Mouse (Mus musculus) c-Kit-positive CD71-positive TER-119-positive erythroid progenitor cells, embryonic 14.5 days (primary cell): ENCODE measurements around the gene Trpm3.
"Not testable (repeated sequence)": the region's sequence is repeated elsewhere in the genome, so short reads cannot be mapped to it uniquely, and the experiment has no call there.

Source experiments
- DNase-seq: peaks from one replicate; pipeline ENCODE4 v3.0.0-alpha.2; 2013; ENCODE audit warnings: low spot score

The Trpm3 gene

GRCm38 (mm10) chr19:22987914-22988313 lies 849.1 kb downstream of the Trpm3 start:
- DNase-seq: no peak

- DNase-seq: no peak
Observed at GRCm38 (mm10) chr19:22993946-22994345, 855.1 kb downstream of the Trpm3 start.

GRCm38 (mm10) chr19:22994531-22994930 lies 855.7 kb downstream of the Trpm3 start:
- DNase-seq: no peak

DNA sequence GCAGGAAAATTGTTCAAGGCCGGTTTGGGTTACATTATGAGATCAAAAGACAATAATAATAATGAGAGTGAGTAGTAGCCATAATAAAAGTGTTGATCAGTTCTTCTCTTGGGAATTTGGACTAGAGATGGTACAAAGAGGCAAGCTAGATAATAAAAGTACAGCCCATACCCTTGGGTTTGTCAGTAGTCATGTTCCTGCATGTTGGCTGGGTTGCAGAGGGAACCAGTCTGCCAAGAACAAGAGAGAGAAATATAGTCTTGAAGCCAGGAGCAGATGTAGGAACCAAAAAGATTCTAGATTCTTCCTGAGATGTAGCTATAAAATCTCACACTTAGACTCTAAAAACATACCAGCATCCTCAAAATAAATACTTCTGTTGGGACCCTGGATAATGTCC lies 861.4 kb downstream of the Trpm3 start:
- DNase-seq: no peak

GRCm38 (mm10) chr19:23003861-23004260 lies 865.0 kb downstream of the Trpm3 start:
- no peak for DNase-seq

GRCm38 (mm10) chr19:23005851-23006250 lies 867.0 kb downstream of the Trpm3 start:
- DNase-seq: no peak

- DNase-seq: peak; percentile 3
Observed at GRCm38 (mm10) chr19:23006517-23007273, 867.8 kb downstream of the Trpm3 start.

GRCm38 (mm10) chr19:23013695-23014094 lies 874.8 kb downstream of the Trpm3 start:
- no peak for DNase-seq

DNA sequence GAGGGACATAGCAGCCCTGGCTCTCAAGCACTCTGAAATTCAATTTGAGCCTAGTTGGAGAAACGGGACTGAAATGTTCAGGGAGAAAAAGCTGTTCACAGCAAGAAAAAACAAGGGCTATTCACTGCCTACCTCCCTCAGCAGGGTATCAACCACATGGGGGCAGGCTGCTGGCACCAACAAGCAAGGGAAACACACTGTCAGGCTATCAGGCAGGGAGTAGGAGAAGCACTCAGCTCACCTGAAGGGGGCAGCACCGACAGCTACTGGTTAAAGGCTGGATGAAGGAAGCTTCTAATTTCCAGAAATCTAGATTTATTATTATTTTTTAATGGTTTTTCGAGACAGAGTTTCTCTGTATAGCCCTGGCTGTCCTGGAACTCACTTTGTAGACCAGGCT lies 876.7 kb downstream of the Trpm3 start:
- DNase-seq: peak; percentile 11

GRCm38 (mm10) chr19:23018186-23018727 lies 879.4 kb downstream of the Trpm3 start:
- no peak for DNase-seq

GRCm38 (mm10) chr19:23022902-23023301 lies 884.1 kb downstream of the Trpm3 start:
- no peak for DNase-seq

- no peak for DNase-seq
Observed at GRCm38 (mm10) chr19:23023316-23023960, 884.6 kb downstream of the Trpm3 start.

DNA sequence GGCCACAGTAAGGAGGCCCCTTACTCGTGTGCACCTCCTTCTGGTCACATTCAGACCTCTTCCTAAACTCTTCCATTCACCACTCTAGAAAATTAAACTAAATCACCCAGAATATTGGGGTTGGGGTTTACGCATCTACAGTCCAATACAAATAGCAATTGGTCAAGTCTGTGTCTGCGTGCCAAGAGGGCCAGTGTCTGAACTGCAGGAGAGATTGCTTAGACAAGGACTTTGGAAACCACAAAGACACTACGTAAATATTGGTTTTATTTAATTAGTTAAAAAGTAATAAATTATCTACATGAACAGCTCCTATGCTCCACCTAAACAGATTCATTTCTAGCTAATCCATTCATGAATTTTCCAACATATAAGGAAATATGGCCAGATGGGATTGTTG lies 886.0 kb downstream of the Trpm3 start:
- DNase-seq: no peak

DNA sequence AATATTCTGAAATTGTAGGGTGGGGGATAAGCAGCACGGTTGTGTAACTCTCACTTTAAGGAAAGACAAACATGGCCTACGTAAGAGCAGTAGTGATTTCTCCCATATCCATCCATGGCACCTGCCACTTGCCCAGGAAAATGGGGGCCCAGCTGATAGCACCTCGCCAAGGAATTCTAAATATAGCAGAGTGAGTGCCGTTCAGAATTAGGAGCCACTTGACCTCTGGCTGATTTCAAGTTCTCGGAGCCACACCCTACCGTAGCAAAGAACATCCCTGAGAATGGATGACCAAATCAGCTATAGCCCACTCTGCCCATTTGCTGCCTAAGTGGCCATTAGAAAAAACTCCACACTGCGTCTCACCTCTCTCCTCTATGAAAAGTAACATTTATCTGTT lies 887.6 kb downstream of the Trpm3 start:
- DNase-seq: no peak

GRCm38 (mm10) chr19:23028283-23028682 lies 889.4 kb downstream of the Trpm3 start:
- no peak for DNase-seq

DNA sequence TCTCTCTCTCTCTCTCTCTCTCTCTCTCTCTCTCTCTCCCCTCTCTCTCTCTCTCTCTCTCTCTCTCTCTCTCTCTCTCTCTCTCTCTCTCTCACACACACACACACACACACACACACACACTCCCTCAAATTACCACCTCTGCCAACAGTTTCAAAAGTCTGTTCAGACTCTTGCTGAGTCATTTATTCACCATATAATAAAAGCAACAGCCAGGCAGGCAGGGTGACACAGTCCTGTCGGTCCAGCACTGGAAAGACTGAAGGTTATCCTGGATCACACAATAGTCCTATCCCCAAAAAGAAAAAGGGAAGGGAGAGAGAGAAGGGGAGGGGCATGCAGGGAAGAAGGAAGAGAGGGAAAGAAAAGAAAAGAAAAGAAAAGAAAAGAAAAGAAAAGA lies 894.5 kb downstream of the Trpm3 start:
- DNase-seq: not testable (repeated sequence)

DNA sequence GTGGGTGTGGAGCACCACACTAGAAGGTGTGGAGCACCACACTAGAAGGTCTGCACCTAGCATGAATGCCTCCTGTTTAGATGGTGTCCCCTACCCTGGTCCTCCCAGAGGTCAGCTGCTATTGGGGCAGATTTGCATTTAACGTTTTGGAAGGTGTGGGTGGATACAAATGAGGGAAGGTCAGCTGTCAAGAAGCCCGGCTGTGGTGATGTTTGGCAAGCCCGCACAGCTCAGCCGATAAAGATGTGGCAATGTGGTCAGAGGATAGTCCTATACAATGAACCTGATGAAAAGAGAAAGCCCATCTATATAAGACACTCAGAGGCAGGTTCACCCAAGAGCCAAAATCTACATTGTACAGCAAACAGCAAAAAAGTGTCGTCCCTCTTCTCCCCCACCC lies 895.3 kb downstream of the Trpm3 start:
- DNase-seq: no peak

DNA sequence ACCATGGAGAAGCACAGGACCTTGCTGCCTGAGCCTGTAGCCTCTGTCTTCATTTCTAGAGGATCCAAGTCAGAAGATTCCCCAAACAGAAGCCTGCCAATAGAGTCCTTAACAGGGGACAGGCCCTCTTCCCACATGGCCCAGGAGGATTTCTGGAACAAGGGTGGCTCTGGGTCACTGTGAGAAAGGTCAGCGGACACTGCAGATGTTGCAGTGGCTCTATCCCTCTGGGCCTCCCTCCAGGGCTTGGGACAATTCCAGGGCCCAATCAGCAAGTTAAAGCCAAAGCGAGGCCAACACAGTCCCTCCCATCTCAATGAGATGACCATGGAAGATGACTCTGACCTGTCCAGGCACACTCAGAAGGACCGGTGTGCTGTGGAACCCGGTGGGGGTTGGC lies 896.1 kb downstream of the Trpm3 start:
- DNase-seq: no peak

GRCm38 (mm10) chr19:23035786-23036185 lies 896.9 kb downstream of the Trpm3 start:
- no peak for DNase-seq

DNA sequence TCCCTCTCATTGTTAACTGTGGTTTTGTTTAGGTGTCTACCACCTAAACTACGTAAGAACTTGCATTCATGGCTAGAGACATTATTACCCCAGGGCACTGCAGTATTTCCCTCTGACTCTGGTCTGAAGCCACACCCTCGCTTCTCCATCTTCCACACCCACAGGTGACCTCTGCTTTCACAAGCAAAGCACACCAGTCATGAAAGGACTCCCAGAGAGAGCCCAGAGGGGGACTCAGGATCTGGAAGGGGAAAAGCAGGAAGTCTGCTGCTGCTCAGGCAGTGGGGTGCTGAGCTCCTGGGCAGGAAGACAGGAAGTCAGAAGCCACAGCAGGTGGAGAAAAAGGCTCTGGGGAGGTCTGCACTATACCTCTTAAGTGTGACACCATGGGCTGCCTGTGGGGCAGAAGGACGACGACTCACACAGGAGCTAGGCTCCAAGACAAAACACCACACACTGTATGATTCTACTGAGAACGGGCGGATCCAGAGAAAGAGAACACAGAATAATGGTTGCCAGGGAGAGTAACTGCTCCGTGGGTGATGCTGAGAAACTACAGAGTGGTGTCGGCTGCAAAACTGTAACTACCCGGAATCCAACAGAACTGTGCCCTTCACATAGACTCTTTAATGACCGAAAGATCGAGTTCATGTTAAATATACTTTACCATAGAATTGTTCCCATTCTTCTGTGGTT lies 898.1 kb downstream of the Trpm3 start:
- DNase-seq: no peak

DNA sequence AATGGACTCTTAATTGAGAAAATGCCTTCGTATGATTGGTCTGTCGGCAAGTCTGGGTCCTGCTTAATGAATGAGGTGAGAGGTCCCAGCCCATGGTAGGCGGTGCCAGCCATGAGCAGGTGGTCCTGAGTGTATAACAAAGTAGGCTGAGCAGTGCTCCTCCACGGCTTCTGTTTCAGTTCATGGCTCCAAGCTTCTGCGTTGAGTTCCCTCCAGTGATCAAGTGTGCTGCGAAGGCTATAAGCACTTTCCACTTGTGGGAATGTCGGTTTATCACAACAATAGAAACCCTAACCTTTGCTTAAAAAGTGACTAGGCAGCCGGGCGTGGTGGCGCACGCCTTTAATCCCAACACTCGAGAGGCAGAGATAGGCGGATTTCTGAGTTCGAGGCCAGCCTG lies 898.7 kb downstream of the Trpm3 start:
- DNase-seq: no peak

DNA sequence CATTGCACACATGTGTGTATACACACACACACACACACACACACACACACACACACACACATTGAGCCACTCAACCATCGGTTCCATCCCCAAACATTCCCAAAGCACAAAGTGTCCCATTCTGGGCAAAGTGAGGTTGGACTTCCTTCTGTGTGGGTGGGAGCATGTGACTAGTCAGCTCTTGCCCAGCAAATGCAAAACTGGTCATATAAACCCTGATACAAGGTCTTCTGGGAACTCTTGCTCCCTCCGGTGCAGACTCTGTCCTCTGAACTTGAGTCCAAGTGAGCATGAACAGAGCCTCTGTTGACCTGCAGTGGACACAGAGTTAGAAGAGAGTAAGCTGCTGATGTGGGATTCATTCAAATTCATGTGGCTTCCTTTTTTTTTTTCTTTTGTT lies 899.5 kb downstream of the Trpm3 start:
- no peak for DNase-seq
